Mouse (Mus musculus): ENCODE results near the gene Lrp6. TPM values are rescaled to one million over a fixed set of nuclear protein-coding genes. Genes with fewer than 3 reads are reported as not detected.
A peak's percentile ranks its signal among the peaks of the same experiment; 100 is the strongest.

Gene Lrp6
- polyA plus RNA-seq, 1 experiment, result 26.1 TPM

DNA sequence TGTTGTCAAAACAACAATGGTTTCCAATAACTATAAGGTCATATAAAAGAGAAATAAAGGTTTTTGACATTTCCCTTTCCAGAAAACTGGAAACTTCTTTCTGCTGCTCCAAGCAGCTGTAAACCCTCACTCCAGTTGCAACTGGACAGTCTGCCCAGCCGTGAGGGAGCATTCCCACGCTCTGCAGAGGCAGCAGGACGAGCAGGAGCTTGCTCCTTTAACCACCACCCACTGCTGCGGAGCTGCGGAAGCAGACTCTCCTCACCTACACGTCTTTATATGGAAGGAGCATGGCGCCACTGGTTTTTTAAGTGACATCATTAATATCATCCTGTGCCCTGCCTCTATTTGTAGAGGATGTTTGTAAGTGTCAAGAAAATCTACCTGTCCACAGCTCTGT lies 64.4 kb downstream of the Lrp6 start:
- WGBS, result 77% methylated on average over 7 of the region's 7 CpGs

DNA sequence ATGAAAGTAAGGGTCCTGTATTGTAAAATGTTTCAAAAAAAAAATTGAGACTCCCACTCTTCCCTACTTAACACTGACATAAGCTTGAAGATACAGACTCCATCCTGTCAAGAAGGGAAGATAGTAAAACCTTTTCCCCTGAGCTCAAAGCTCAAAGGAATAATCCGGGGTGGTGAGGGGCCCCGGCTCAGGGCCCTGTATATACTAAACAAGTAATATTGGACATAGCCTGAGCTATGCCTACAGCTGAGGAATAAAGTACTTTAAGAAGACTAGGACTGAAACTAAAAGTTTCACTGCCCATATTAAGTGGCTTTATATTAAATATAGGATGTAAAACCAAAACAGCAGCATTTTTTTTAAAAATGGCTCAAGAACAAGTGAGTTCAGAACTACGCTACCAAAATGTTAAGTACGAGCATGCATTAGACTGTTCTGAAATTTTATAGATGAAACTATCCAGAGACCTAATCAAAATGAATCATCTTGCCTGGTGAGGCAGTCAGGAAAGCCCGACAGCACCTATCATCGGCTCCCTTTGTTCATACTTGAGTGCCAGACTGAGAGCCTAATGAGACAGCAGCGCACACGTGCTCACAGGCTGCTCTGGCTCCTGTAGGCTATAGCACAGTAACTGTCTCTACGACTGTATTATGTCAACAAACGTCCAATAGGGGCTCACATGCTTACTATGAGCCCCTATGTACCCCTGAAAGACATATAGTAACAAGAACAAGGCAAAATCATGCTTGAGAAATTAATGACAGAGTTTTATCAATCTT lies 66.2 kb downstream of the Lrp6 start:
- Histone ChIP-seq H3K4me1 (ENCODE audit: control insufficient read depth, insufficient read depth, low read length) (peaks cover 5% of the 10 kb centered on the region; the same call in 1 of the 2 replicates), H3K27me3 (ENCODE audit: control insufficient read depth, insufficient read depth, low read length) (no peaks in the 10 kb centered on the region), H3K4me3 (replicated peaks; ENCODE audit: insufficient read depth, low read depth, low read length) (no peak overlapping the region), H3K27ac (ENCODE audit: insufficient read depth, low read length) (no peak overlapping the region)
- WGBS, result 56% methylated on average over 10 of the region's 10 CpGs
- TF ChIP-seq CTCF (IDR thresholded peaks at IDR 0.05; ENCODE audit: borderline replicate concordance, insufficient read depth, low read depth, low read length), result no peak
- no peak for TF ChIP-seq POLR2A (IDR thresholded peaks at IDR 0.05; ENCODE audit: borderline replicate concordance, insufficient read depth, low read length)
- no peak for DNase-seq

More for the DNA sequence above, 64.4 kb downstream of the Lrp6 start:
- Histone ChIP-seq H3K27ac (ENCODE audit: insufficient read depth, low read length) (no peak overlapping the region), H3K27me3 (ENCODE audit: control insufficient read depth, insufficient read depth, low read length) (no peaks in the 10 kb centered on the region), H3K4me3 (replicated peaks; ENCODE audit: insufficient read depth, low read depth, low read length) (no peak overlapping the region), H3K4me1 (ENCODE audit: control insufficient read depth, insufficient read depth, low read length) (peaks cover 5% of the 10 kb centered on the region; the same call in 1 of the 2 replicates)
- TF ChIP-seq POLR2A (IDR thresholded peaks at IDR 0.05; ENCODE audit: borderline replicate concordance, insufficient read depth, low read length), result no peak
- TF ChIP-seq CTCF (IDR thresholded peaks at IDR 0.05; ENCODE audit: borderline replicate concordance, insufficient read depth, low read depth, low read length), result no peak
- DNase-seq, result no peak

- H3K4me1 ChIP-seq (ENCODE audit: control insufficient read depth, insufficient read depth, low read length), result peaks cover 5% of the 10 kb centered on the region
- 66% methylated on average over 2 of the region's 2 CpGs for WGBS
- no peaks in the 10 kb centered on the region for H3K27me3 ChIP-seq (ENCODE audit: control insufficient read depth, insufficient read depth, low read length)
- TF ChIP-seq CTCF (IDR thresholded peaks at IDR 0.05; ENCODE audit: borderline replicate concordance, insufficient read depth, low read depth, low read length), result no peak
- no peak for TF ChIP-seq POLR2A (IDR thresholded peaks at IDR 0.05; ENCODE audit: borderline replicate concordance, insufficient read depth, low read length)
- H3K27ac ChIP-seq (ENCODE audit: insufficient read depth, low read length), result no peak overlapping the region
- H3K4me3 ChIP-seq (replicated peaks; ENCODE audit: insufficient read depth, low read depth, low read length), result no peak overlapping the region
- no peak for DNase-seq
Observed at GRCm38 (mm10) chr6:134499089-134499488, 67.7 kb downstream of the Lrp6 start.

GRCm38 (mm10) chr6:134498518-134498917 lies 68.2 kb downstream of the Lrp6 start:
- no peak for TF ChIP-seq CTCF (IDR thresholded peaks at IDR 0.05; ENCODE audit: borderline replicate concordance, insufficient read depth, low read depth, low read length)
- TF ChIP-seq POLR2A (IDR thresholded peaks at IDR 0.05; ENCODE audit: borderline replicate concordance, insufficient read depth, low read length), result no peak
- H3K4me3 ChIP-seq (replicated peaks; ENCODE audit: insufficient read depth, low read depth, low read length), result no peak overlapping the region
- no peaks in the 10 kb centered on the region for H3K27me3 ChIP-seq (ENCODE audit: control insufficient read depth, insufficient read depth, low read length)
- no peak overlapping the region for H3K27ac ChIP-seq (ENCODE audit: insufficient read depth, low read length)
- DNase-seq, result no peak
- H3K4me1 ChIP-seq (ENCODE audit: control insufficient read depth, insufficient read depth, low read length), result peaks cover 2% of the 10 kb centered on the region

- TF ChIP-seq CTCF (IDR thresholded peaks at IDR 0.05; ENCODE audit: borderline replicate concordance, insufficient read depth, low read depth, low read length) (no peak), POLR2A (IDR thresholded peaks at IDR 0.05; ENCODE audit: borderline replicate concordance, insufficient read depth, low read length) (no peak)
- H3K4me1 ChIP-seq (ENCODE audit: control insufficient read depth, insufficient read depth, low read length), result no peaks in the 10 kb centered on the region; the same call in 1 of the 2 replicates
- H3K27me3 ChIP-seq (ENCODE audit: control insufficient read depth, insufficient read depth, low read length), result no peaks in the 10 kb centered on the region
- 74% methylated on average over 8 of the region's 8 CpGs for WGBS
- no peak overlapping the region for H3K27ac ChIP-seq (ENCODE audit: insufficient read depth, low read length)
- H3K4me3 ChIP-seq (replicated peaks; ENCODE audit: insufficient read depth, low read depth, low read length), result no peak overlapping the region
- peak in 1 of 2 experiments; percentile 18 for DNase-seq
Observed at GRCm38 (mm10) chr6:134494828-134495698, 71.7 kb downstream of the Lrp6 start.

GRCm38 (mm10) chr6:134489637-134490036 lies 77.1 kb downstream of the Lrp6 start:
- whole genome bisulfite sequencing, result 96% methylated on average over 9 of the region's 9 CpGs
- no peak for DNase-seq
- no peaks in the 10 kb centered on the region for H3K4me1 ChIP-seq (ENCODE audit: control insufficient read depth, insufficient read depth, low read length)
- TF ChIP-seq CTCF (IDR thresholded peaks at IDR 0.05; ENCODE audit: borderline replicate concordance, insufficient read depth, low read depth, low read length) (no peak), POLR2A (IDR thresholded peaks at IDR 0.05; ENCODE audit: borderline replicate concordance, insufficient read depth, low read length) (no peak)
- H3K27ac ChIP-seq (ENCODE audit: insufficient read depth, low read length), result no peak overlapping the region
- H3K27me3 ChIP-seq (ENCODE audit: control insufficient read depth, insufficient read depth, low read length), result no peaks in the 10 kb centered on the region
- no peak overlapping the region for H3K4me3 ChIP-seq (replicated peaks; ENCODE audit: insufficient read depth, low read depth, low read length)

DNA sequence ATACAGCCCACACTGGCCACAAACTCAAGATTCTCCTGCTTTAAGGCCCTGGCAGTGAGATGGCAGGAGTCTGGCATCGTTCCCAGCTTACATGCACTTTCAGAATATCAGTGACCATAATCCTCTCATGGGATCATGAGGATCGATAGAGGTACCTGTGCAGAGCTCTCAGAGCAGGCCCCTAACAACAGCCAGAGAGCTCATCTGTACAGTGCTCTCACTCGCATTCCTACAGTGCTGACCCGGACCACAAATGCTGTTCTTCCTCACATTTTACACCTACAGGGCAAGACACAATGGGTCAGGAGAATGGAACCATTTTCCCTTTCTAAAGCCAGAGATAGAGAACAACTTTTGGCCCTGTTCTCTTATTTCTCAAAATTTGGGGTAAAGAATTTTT lies 77.6 kb downstream of the Lrp6 start:
- 72% methylated on average over 4 of the region's 4 CpGs for WGBS
- Histone ChIP-seq H3K27me3 (ENCODE audit: control insufficient read depth, insufficient read depth, low read length) (no peaks in the 10 kb centered on the region), H3K4me1 (ENCODE audit: control insufficient read depth, insufficient read depth, low read length) (no peaks in the 10 kb centered on the region), H3K27ac (ENCODE audit: insufficient read depth, low read length) (no peak overlapping the region), H3K4me3 (replicated peaks; ENCODE audit: insufficient read depth, low read depth, low read length) (no peak overlapping the region)
- no peak for DNase-seq
- TF ChIP-seq POLR2A (IDR thresholded peaks at IDR 0.05; ENCODE audit: borderline replicate concordance, insufficient read depth, low read length) (no peak), CTCF (IDR thresholded peaks at IDR 0.05; ENCODE audit: borderline replicate concordance, insufficient read depth, low read depth, low read length) (no peak)

Data from cerebellum, adult 2 months (tissue).